Mouse (Mus musculus): ENCODE results near the gene Bbs9.
"Not testable (repeated sequence)": the region's sequence is repeated elsewhere in the genome, so short reads cannot be mapped to it uniquely, and the experiment has no call there.

Bbs9 gene

GRCm38 (mm10) chr9:22869147-22869546 is 393.6 kb downstream of the Bbs9 start:
- not testable (repeated sequence) for DNase-seq (ENCODE audit: low read depth)

- DNase-seq (ENCODE audit: low read depth): no peak
These were observed 395.1 kb downstream of the Bbs9 start for GRCm38 (mm10) chr9:22870661-22871060.

- DNase-seq (ENCODE audit: low read depth): no peak
These were observed 399.7 kb downstream of the Bbs9 start for GRCm38 (mm10) chr9:22875231-22875630.

GRCm38 (mm10) chr9:22879266-22879665 is 403.8 kb downstream of the Bbs9 start:
- DNase-seq (ENCODE audit: low read depth): no peak

GRCm38 (mm10) chr9:22886351-22886750 is 410.8 kb downstream of the Bbs9 start:
- DNase-seq (ENCODE audit: low read depth): no peak

GRCm38 (mm10) chr9:22905434-22905833 is 429.9 kb downstream of the Bbs9 start:
- DNase-seq (ENCODE audit: low read depth): no peak

- no peak for DNase-seq (ENCODE audit: low read depth)
These were observed 441.3 kb downstream of the Bbs9 start for GRCm38 (mm10) chr9:22916808-22917207.

- DNase-seq (ENCODE audit: low read depth): no peak
These were observed 460.1 kb downstream of the Bbs9 start for GRCm38 (mm10) chr9:22935645-22936044.

Measured in c-Kit-positive CD71-positive TER-119-negative erythroid progenitor cells, embryonic 14.5 days (primary cell).